Mouse (Mus musculus) frontal cortex, postnatal 10 days (tissue): ENCODE data around the gene Angptl4.
"Not testable (repeated sequence)": the region's sequence is repeated elsewhere in the genome, so short reads cannot be mapped to it uniquely, and the experiment has no call there.

Experiments
- DNase-seq, 2 experiments: peaks; one replicate each; pipeline ENCODE4 v3.0.0; 2022; ENCODE audit warnings: low spot score in 2 of 2, mixed read lengths in 1 of 2

The Angptl4 gene

GRCm38 (mm10) chr17:33756108-33756790 lies 25.4 kb downstream of the Angptl4 start:
- no peak for DNase-seq

DNA sequence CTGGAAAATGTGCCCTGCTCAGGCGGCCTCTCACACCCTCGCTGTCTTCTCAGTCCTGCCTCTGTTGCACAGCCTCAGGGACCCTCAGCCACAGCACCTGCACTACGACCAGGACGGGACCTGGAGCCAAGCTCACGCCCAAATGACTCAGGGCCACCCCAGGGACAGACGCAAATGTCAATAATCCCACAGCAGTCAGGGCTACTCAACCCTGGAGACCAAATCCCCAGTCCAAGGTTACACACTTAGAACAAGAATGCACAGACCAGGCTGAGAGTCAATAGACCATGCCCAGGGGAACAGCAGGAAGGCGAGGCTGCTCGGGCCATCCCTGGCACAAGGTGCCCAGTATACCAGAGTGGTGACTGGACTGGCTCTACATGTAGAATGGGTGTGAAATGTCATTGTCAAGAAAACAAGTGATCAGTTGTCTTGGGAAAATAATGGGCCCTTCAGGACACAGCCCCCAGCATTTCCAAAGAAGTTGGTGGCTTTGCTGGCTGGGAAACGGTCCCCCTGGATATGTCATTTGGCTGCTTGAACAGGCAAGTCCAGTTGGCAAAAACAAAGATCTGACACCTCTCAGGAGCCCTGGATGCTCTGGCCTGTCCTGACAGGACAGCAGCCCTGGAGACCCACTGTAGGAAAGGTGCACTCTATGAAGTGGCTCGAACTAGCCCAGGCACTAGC lies 26.1 kb downstream of the Angptl4 start:
- DNase-seq, result no peak

DNA sequence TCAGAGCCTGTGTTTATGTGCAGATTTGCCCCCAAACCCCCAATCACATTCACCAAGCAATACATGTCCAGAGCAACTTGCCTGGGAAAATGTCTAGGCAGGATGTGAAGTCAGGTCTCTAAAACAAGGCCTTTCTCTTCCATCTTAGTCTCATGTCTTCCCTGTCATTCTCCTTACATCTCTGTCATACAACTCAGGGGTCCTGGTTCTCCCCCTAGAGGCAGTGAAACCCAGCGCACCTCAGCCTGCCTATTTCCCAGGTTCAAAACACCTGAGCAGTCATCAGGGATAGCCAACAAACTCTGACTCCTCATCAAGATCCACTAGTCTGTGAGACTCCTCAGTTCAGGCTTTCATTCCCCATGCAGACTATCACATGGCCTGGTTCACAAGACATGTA lies 27.0 kb downstream of the Angptl4 start:
- no peak for DNase-seq

GRCm38 (mm10) chr17:33752297-33752696 lies 29.3 kb downstream of the Angptl4 start:
- no peak for DNase-seq

DNA sequence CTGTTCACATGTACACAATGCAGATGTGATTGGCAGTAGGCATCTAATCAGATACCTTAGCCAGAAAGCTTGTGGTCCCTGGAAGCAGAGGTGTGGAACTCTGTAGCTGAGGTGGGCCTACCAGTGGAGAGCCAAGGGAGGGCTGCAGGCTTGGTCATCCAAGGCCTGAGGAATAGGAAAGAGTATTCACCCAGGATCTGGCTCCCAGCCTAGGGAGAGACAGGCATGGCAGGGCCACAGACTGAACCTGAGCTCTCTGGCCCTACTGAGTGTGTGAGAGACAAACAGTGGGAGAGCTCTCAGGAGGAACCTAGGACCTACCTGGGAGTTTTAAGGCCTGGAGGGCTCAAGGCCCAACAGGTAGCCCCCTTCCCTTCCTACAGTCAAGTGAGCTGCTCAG lies 30.4 kb downstream of the Angptl4 start:
- DNase-seq, result no peak

GRCm38 (mm10) chr17:33749451-33749850 lies 32.2 kb downstream of the Angptl4 start:
- DNase-seq, result no peak

DNA sequence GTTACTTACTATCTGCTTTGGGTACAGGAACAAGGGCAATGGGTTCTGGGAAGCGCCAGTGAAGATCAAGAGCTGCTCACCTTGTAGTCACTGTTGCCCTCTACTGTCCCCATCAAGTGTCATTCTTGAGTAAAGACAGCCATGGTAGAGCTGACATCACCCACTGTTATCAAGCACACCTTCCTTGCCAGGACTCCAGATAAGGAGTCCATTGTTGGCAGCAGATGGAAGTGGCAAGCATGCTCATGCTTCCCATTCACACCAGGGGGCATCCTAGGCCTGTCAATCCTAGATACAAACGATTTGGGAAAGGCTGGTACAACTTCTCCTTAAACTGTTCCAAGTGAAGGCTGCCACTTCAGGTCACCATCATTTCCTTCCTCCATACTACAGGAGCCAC lies 35.6 kb downstream of the Angptl4 start:
- DNase-seq, result no peak

- DNase-seq, result no peak
These were observed 36.8 kb downstream of the Angptl4 start for GRCm38 (mm10) chr17:33744686-33745384.

- no peak for DNase-seq
These were observed 39.2 kb downstream of the Angptl4 start for GRCm38 (mm10) chr17:33742420-33742819.

- DNase-seq, result not testable (repeated sequence)
These were observed 48.1 kb downstream of the Angptl4 start for GRCm38 (mm10) chr17:33733526-33733925.

DNA sequence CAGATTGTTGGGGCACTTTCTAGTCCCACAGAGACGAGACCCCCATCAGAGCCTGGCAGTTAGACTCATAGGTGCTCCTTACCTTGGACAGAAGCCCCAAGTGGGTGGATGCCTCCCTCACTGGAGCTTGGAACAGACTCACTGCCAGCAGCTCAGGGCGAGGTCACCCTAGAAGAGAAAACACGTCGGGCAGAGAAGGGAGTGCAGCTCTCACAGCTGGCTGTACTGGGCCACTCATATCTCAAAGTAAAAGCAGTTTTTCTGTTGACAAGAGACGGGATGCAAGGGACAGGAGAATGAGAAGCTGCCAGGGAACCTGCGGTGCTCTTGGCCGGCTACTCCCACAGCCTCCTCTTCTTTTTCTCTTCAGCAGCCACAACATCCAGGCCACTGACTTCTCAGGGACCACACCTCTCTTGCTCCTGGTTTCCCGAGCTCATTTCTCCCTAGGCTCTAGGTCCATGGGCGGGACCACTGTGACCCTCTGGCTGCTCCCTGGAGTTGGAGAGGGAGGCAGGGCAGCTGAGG lies 49.0 kb downstream of the Angptl4 start:
- DNase-seq, result not testable (repeated sequence)

GRCm38 (mm10) chr17:33729215-33729614 lies 52.4 kb downstream of the Angptl4 start:
- DNase-seq, result no peak

GRCm38 (mm10) chr17:33728396-33728795 lies 53.2 kb downstream of the Angptl4 start:
- DNase-seq, result no peak
